Comparison of ENCODE assay signal across 31 mouse cellular contexts in the genomic region with DNA sequence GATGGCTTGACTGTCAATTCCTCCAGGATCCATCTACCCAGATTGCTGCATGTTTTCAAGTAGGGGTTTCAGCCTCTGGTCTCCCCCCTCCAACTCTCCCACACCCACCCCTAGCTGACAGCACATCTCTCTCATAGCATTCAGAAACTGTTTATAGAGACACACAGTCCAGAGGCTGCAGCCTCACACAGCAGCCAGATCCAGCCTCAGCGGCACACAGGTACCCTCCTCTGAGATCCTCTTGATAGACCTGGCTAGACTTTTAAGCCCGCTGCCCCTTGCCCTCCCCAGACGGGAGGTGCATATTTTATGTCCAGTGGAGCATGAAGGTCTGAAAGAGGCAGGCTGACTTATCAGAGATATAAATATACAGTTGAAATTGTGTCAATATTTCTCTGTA.
DNase-seq lines count a peak whose midpoint lies in the region; ATAC-seq lines count a peak whose summit lies in the region.
"Had no signal": no experiment of that assay in that cellular context is flagged by ENCODE, and none has a peak within 500 bp of the region (broad histone marks: within the 10 kb centered on the region; RNA-seq: fewer than 3 reads in every experiment).

No protein-coding gene starts in this region.

- H3K27me3 ChIP-seq in hindbrain, embryonic 12.5 days = no peaks in the 10 kb centered on the region
- H3K27me3 ChIP-seq in hindbrain, embryonic 11.5 days (ENCODE audit: control insufficient read depth, insufficient read depth, low read length) = no peaks in the 10 kb centered on the region
- no peaks in the 10 kb centered on the region for H3K27me3 ChIP-seq in neural tube, embryonic 15.5 days (replicated peaks)
- no peaks in the 10 kb centered on the region for H3K27me3 ChIP-seq in embryonic facial prominence, embryonic 10.5 days (replicated peaks; ENCODE audit: low read depth, poor library complexity, severe bottlenecking)
- H3K27me3 ChIP-seq: CH12.LX; embryonic facial prominence, embryonic 12.5 days; hindbrain, embryonic 15.5 days; stomach, embryonic 15.5 days had no signal

- peaks cover 19% of the 10 kb centered on the region for H3K4me1 ChIP-seq in hindbrain, embryonic 12.5 days
- 0 out of 2 replicates have a peak, but pooled peaks cover 3% of the 10 kb centered on the region for H3K4me1 ChIP-seq in hindbrain, embryonic 11.5 days (replicated peaks; ENCODE audit: control insufficient read depth, insufficient read depth, low read length)
- H3K4me1 ChIP-seq in neural tube, embryonic 15.5 days = peaks cover 18% of the 10 kb centered on the region
- H3K4me1 ChIP-seq in embryonic facial prominence, embryonic 10.5 days = peaks cover 41% of the 10 kb centered on the region
- H3K4me1 ChIP-seq: heart, embryonic 13.5 days; stomach, embryonic 15.5 days had no signal

- 49% methylated on average over 3 of the region's 3 CpGs for WGBS in hindbrain, embryonic 12.5 days
- WGBS in hindbrain, embryonic 11.5 days = 57% methylated on average over 3 of the region's 3 CpGs
- WGBS in neural tube, embryonic 15.5 days = 63% methylated on average over 3 of the region's 3 CpGs
- 62% methylated on average over 3 of the region's 3 CpGs for WGBS in embryonic facial prominence, embryonic 10.5 days

- ATAC-seq in hindbrain, embryonic 12.5 days (ENCODE audit: low FRiP score) = no peak
- ATAC-seq in hindbrain, embryonic 11.5 days (ENCODE audit: low FRiP score) = no peak
- peak; percentile 31; the same call in 1 of the 2 replicates for ATAC-seq in neural tube, embryonic 15.5 days (ENCODE audit: low FRiP score)
- ATAC-seq: forebrain, embryonic 16.5 days; intestine, embryonic 16.5 days; liver, postnatal 0 days; lung, postnatal 0 days had no signal

- no peaks in the 10 kb centered on the region for H3K9me3 ChIP-seq in hindbrain, embryonic 12.5 days (replicated peaks)
- no peaks in the 10 kb centered on the region for H3K9me3 ChIP-seq in hindbrain, embryonic 11.5 days (ENCODE audit: control insufficient read depth, low read length)
- no peaks in the 10 kb centered on the region; the same call in 1 of the 2 replicates for H3K9me3 ChIP-seq in neural tube, embryonic 15.5 days (replicated peaks)
- H3K9me3 ChIP-seq in embryonic facial prominence, embryonic 10.5 days = no peaks in the 10 kb centered on the region
- H3K9me3 ChIP-seq: embryonic facial prominence, embryonic 12.5 days; heart, embryonic 13.5 days; hindbrain, embryonic 15.5 days; limb, embryonic 12.5 days; stomach, embryonic 15.5 days had no signal

- 0 out of 2 replicates have a peak overlapping the region, but pooled peaks have one; percentile 35 for H3K27ac ChIP-seq in hindbrain, embryonic 12.5 days
- H3K27ac ChIP-seq in hindbrain, embryonic 11.5 days (ENCODE audit: low read depth, low read length) = no peak overlapping the region
- no peak overlapping the region for H3K27ac ChIP-seq in neural tube, embryonic 15.5 days (replicated peaks)
- no peak overlapping the region for H3K27ac ChIP-seq in embryonic facial prominence, embryonic 10.5 days (replicated peaks)
- H3K27ac ChIP-seq: embryonic facial prominence, embryonic 12.5 days; heart, embryonic 13.5 days; hindbrain, embryonic 15.5 days; limb, embryonic 12.5 days; macrophage; stomach, embryonic 15.5 days had no signal

- no peak overlapping the region for H3K9ac ChIP-seq in hindbrain, embryonic 12.5 days
- H3K9ac ChIP-seq in hindbrain, embryonic 11.5 days (ENCODE audit: low read depth, low read length) = no peak overlapping the region
- H3K9ac ChIP-seq in neural tube, embryonic 15.5 days (replicated peaks) = no peak overlapping the region
- H3K9ac ChIP-seq: embryonic facial prominence, embryonic 12.5 days; heart, embryonic 13.5 days; hindbrain, embryonic 15.5 days; limb, embryonic 12.5 days; liver, postnatal 0 days; stomach, embryonic 15.5 days had no signal

- H3K4me2 ChIP-seq in hindbrain, embryonic 12.5 days (replicated peaks) = no peak overlapping the region
- no peak overlapping the region for H3K4me2 ChIP-seq in hindbrain, embryonic 11.5 days (replicated peaks; ENCODE audit: low read depth, low read length)
- no peak overlapping the region for H3K4me2 ChIP-seq in neural tube, embryonic 15.5 days
- H3K4me2 ChIP-seq: embryonic facial prominence, embryonic 12.5 days; heart, embryonic 13.5 days; hindbrain, embryonic 15.5 days; limb, embryonic 12.5 days; liver, embryonic 11.5 days; stomach, embryonic 15.5 days had no signal

- H3K36me3 ChIP-seq in hindbrain, embryonic 12.5 days = no peaks in the 10 kb centered on the region
- no peaks in the 10 kb centered on the region for H3K36me3 ChIP-seq in hindbrain, embryonic 11.5 days (ENCODE audit: control insufficient read depth, insufficient read depth, low read length)
- H3K36me3 ChIP-seq in neural tube, embryonic 15.5 days = no peaks in the 10 kb centered on the region
- no peaks in the 10 kb centered on the region for H3K36me3 ChIP-seq in embryonic facial prominence, embryonic 10.5 days (replicated peaks)
- H3K36me3 ChIP-seq: embryonic facial prominence, embryonic 12.5 days; G1E; heart, embryonic 13.5 days; hindbrain, embryonic 15.5 days; limb, embryonic 12.5 days; stomach, embryonic 15.5 days had no signal

- H3K4me3 ChIP-seq in hindbrain, embryonic 12.5 days = no peak overlapping the region
- no peak overlapping the region for H3K4me3 ChIP-seq in hindbrain, embryonic 11.5 days (ENCODE audit: low read depth, low read length)
- no peak overlapping the region for H3K4me3 ChIP-seq in neural tube, embryonic 15.5 days (replicated peaks)
- H3K4me3 ChIP-seq in embryonic facial prominence, embryonic 10.5 days = no peak overlapping the region
- H3K4me3 ChIP-seq: embryonic facial prominence, embryonic 12.5 days; heart, embryonic 13.5 days; hindbrain, embryonic 15.5 days; limb, embryonic 12.5 days; myocyte; stomach, embryonic 15.5 days had no signal

- DNase-seq in hindbrain, embryonic 11.5 days (ENCODE audit: low spot score) = no peak
- DNase-seq in neural tube, embryonic 10.5 days (ENCODE audit: extremely low spot score, low spot score) = no peak
- DNase-seq in kidney, postnatal 14 days = peak; percentile 24
- no peak for DNase-seq in embryonic facial prominence, embryonic 10.5 days (ENCODE audit: low spot score)
- DNase-seq in layer of hippocampus, adult 8-10 months (ENCODE audit: low spot score in 2 of 2) = no peak
- DNase-seq: adrenal gland, adult 2 months; B cell, adult 2 months; cerebellum, adult 11 months; cerebellum, adult 9-11 months; gastrocnemius, postnatal 14 days; heart, adult 18-20 months; heart, postnatal 14 days; liver, postnatal 0 days; right cerebral cortex, adult 18-20 months; right cerebral cortex, postnatal 4 days; thymus, postnatal 36 days had no signal
